Mouse (Mus musculus) left cerebral cortex, adult 8-10 months (tissue): ENCODE measurements around the gene Spdye4b. TPM values are rescaled to one million over a fixed set of nuclear protein-coding genes. Genes with fewer than 3 reads are reported as not detected.

Experiments used
- DNase-seq, 2 experiments: peaks; one replicate each; pipeline ENCODE4 v3.0.0; 2022; ENCODE audit warnings: low spot score in 2 of 2
- microRNA-seq, 2 experiments: library from miRNA; unstranded; fragments of <30 nt; microRNA quantifications; one replicate each; pipeline ENCODE4 v1.2.0; 2022
- total RNA-seq, 4 experiments: library from RNA; stranded (reverse); gene quantifications; 2 replicates each; pipeline ENCODE4 v1.2.4; 2022

The Spdye4b gene
- total RNA-seq, 4 experiments from 2014 or later, result not detected

GRCm38 (mm10) chr5:143213832-143214231 lies 33.0 kb downstream of the Spdye4b start:
- DNase-seq, result no peak

- no peak for DNase-seq
Measured at GRCm38 (mm10) chr5:143220996-143221395, 40.2 kb downstream of the Spdye4b start.

- no peak for DNase-seq
Measured at GRCm38 (mm10) chr5:143222287-143222686, 41.5 kb downstream of the Spdye4b start.

- no peak for DNase-seq
Measured at GRCm38 (mm10) chr5:143226790-143227189, 46.0 kb downstream of the Spdye4b start, which contains the start of gene Spdye4a. Gene Spdye4a, minus strand, starts transcription at chr5:143226890.

- DNase-seq, result peak; percentile 89 to 96
Measured at GRCm38 (mm10) chr5:143235028-143235693, 54.3 kb downstream of the Spdye4b start, which contains the start of gene Zfp12. Gene Zfp12, plus strand, starts transcription at chr5:143235163.

- no peak for DNase-seq
Measured at GRCm38 (mm10) chr5:143236036-143236435, 55.2 kb downstream of the Spdye4b start.

GRCm38 (mm10) chr5:143244926-143245325 lies 64.1 kb downstream of the Spdye4b start:
- DNase-seq, result no peak

- DNase-seq, result no peak
Measured at GRCm38 (mm10) chr5:143252039-143252438, 71.2 kb downstream of the Spdye4b start.

- no peak for DNase-seq
Measured at GRCm38 (mm10) chr5:143252791-143253185, 72.0 kb downstream of the Spdye4b start.

GRCm38 (mm10) chr5:143253186-143253880 lies 72.5 kb downstream of the Spdye4b start:
- DNase-seq, result no peak

- DNase-seq, result peak in 1 of 2 experiments; percentile 32
Measured at GRCm38 (mm10) chr5:143253881-143254486, 73.2 kb downstream of the Spdye4b start.

Small RNAs within 50 kb of the gene (microRNA-seq; reads per million reads assigned to microRNA genes)
- gene Gm44405, result 0 reads per million in 2 experiments

Other genes with a start within 250 kb of the Spdye4b start
- 100 to 1,000 TPM; 218 to 276 (median 259) TPM for gene Fscn1, start 220.7 kb upstream of the Spdye4b start, total RNA-seq
- gene Rnf216, start 68.0 kb upstream of the Spdye4b start, total RNA-seq, result 10 to 100 TPM; 42.4 to 47.3 (median 45.2) TPM
- gene Olfr718-ps1, start 33.4 kb upstream of the Spdye4b start, total RNA-seq, result under 1 TPM; 0.07 to 0.21 (median 0.14) TPM
- 10 to 100 TPM; 12.0 to 15.0 (median 13.5) TPM for gene Rbak, start 242 bp upstream of the Spdye4b start, total RNA-seq
- gene Spdye4a, start 45.9 kb downstream of the Spdye4b start, total RNA-seq, result not detected
- gene Zfp12, start 54.1 kb downstream of the Spdye4b start, total RNA-seq, result 10 to 100 TPM; 26.9 to 31.8 (median 31.4) TPM
- 10 to 100 TPM; 24.1 to 26.8 (median 24.5) TPM for gene Zfp316, start 89.0 kb downstream of the Spdye4b start, total RNA-seq
- 1 to 10 TPM; 4.0 to 4.7 (median 4.3) TPM for gene Zfp853, start 112.6 kb downstream of the Spdye4b start, total RNA-seq
- gene E130309D02Rik, start 134.3 kb downstream of the Spdye4b start, total RNA-seq, result 10 to 100 TPM; 21.7 to 24.7 (median 23.3) TPM
- 10 to 100 TPM; 43.1 to 44.4 (median 44.0) TPM for gene Zdhhc4, start 148.2 kb downstream of the Spdye4b start, total RNA-seq
- 1 to 10 TPM; 3.1 to 4.6 (median 3.6) TPM for gene Grid2ip, start 176.3 kb downstream of the Spdye4b start, total RNA-seq
- 10 to 100 TPM; 32.1 to 39.5 (median 34.3) TPM for gene Kdelr2, start 222.8 kb downstream of the Spdye4b start, total RNA-seq